Mouse (Mus musculus): ENCODE measurements around the gene Sh3d19. TPM values are rescaled to one million over a fixed set of nuclear protein-coding genes. Genes with fewer than 3 reads are reported as not detected.
"Not testable (repeated sequence)": the region's sequence is repeated elsewhere in the genome, so short reads cannot be mapped to it uniquely, and the experiment has no call there.

The Sh3d19 gene
- polyA plus RNA-seq, 1 experiment from 2014 or later: 12.1 TPM

DNA sequence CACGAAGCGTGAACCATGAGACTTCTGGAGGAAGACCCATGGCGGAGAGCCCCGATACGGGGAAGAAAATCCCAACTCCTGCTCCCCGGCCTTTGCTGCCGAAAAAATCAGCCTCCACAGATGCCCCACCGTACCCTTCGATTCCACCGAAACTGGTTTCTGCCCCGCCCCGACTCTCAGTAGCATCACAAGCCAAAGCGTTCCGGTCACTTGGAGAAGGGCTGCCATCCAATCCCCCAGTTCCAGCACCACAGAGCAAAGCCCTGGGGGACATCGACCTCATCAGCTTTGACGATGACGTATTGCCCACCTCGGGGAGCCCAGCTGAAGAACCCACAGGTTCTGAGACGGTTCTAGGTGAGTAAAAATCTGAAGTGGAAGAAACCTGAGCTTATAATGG lies 114.1 kb downstream of the Sh3d19 start:
- H3K4me2 ChIP-seq (replicated peaks; ENCODE audit: low read depth, low read length): no peak overlapping the region
- no peaks in the 10 kb centered on the region for H3K9me3 ChIP-seq (ENCODE audit: control insufficient read depth, low read length)
- 89% methylated on average over 19 of the region's 19 CpGs for WGBS
- no peak overlapping the region for H3K9ac ChIP-seq (ENCODE audit: low read depth, low read length)
- H3K36me3 ChIP-seq (ENCODE audit: control insufficient read depth, insufficient read depth, low read length): no peaks in the 10 kb centered on the region
- ATAC-seq (ENCODE audit: low FRiP score): no peak
- no peak overlapping the region for H3K4me3 ChIP-seq (ENCODE audit: low read depth, low read length)
- H3K27ac ChIP-seq (ENCODE audit: low read depth, low read length): no peak overlapping the region
- no peak for DNase-seq (ENCODE audit: low spot score)
- no peaks in the 10 kb centered on the region for H3K27me3 ChIP-seq (ENCODE audit: control insufficient read depth, insufficient read depth, low read length)
- H3K4me1 ChIP-seq (replicated peaks; ENCODE audit: control insufficient read depth, insufficient read depth, low read length): no peaks in the 10 kb centered on the region

- WGBS: 72% methylated on average over 3 of the region's 3 CpGs
- H3K9ac ChIP-seq (ENCODE audit: low read depth, low read length): no peak overlapping the region
- no peak for DNase-seq (ENCODE audit: low spot score)
- H3K27me3 ChIP-seq (ENCODE audit: control insufficient read depth, insufficient read depth, low read length): no peaks in the 10 kb centered on the region
- H3K36me3 ChIP-seq (ENCODE audit: control insufficient read depth, insufficient read depth, low read length): no peaks in the 10 kb centered on the region
- no peak overlapping the region for H3K27ac ChIP-seq (ENCODE audit: low read depth, low read length)
- H3K4me3 ChIP-seq (ENCODE audit: low read depth, low read length): no peak overlapping the region
- no peak for ATAC-seq (ENCODE audit: low FRiP score)
- H3K4me1 ChIP-seq (replicated peaks; ENCODE audit: control insufficient read depth, insufficient read depth, low read length): no peaks in the 10 kb centered on the region
- no peaks in the 10 kb centered on the region for H3K9me3 ChIP-seq (ENCODE audit: control insufficient read depth, low read length)
- H3K4me2 ChIP-seq (replicated peaks; ENCODE audit: low read depth, low read length): no peak overlapping the region
Observed at GRCm38 (mm10) chr3:86087872-86088271, 117.0 kb downstream of the Sh3d19 start.

- DNase-seq (ENCODE audit: low spot score) (peak; percentile 25), ATAC-seq (ENCODE audit: low FRiP score) (no peak)
- Histone ChIP-seq H3K36me3 (ENCODE audit: control insufficient read depth, insufficient read depth, low read length) (no peaks in the 10 kb centered on the region), H3K4me1 (replicated peaks; ENCODE audit: control insufficient read depth, insufficient read depth, low read length) (no peaks in the 10 kb centered on the region), H3K4me2 (replicated peaks; ENCODE audit: low read depth, low read length) (no peak overlapping the region), H3K9me3 (ENCODE audit: control insufficient read depth, low read length) (no peaks in the 10 kb centered on the region), H3K27me3 (ENCODE audit: control insufficient read depth, insufficient read depth, low read length) (no peaks in the 10 kb centered on the region), H3K4me3 (ENCODE audit: low read depth, low read length) (no peak overlapping the region), H3K9ac (ENCODE audit: low read depth, low read length) (no peak overlapping the region), H3K27ac (ENCODE audit: low read depth, low read length) (no peak overlapping the region)
- WGBS: 35% methylated on average over 6 of the region's 6 CpGs
Observed at GRCm38 (mm10) chr3:86093213-86093845, 122.4 kb downstream of the Sh3d19 start.

- 79% methylated on average over 5 of the region's 5 CpGs for WGBS
- Histone ChIP-seq H3K9me3 (ENCODE audit: control insufficient read depth, low read length) (no peaks in the 10 kb centered on the region), H3K27ac (ENCODE audit: low read depth, low read length) (no peak overlapping the region), H3K27me3 (ENCODE audit: control insufficient read depth, insufficient read depth, low read length) (no peaks in the 10 kb centered on the region), H3K9ac (ENCODE audit: low read depth, low read length) (no peak overlapping the region), H3K4me3 (ENCODE audit: low read depth, low read length) (no peak overlapping the region), H3K36me3 (ENCODE audit: control insufficient read depth, insufficient read depth, low read length) (no peaks in the 10 kb centered on the region), H3K4me1 (replicated peaks; ENCODE audit: control insufficient read depth, insufficient read depth, low read length) (no peaks in the 10 kb centered on the region), H3K4me2 (replicated peaks; ENCODE audit: low read depth, low read length) (no peak overlapping the region)
- DNase-seq (ENCODE audit: low spot score): no peak
- no peak for ATAC-seq (ENCODE audit: low FRiP score)
Observed at GRCm38 (mm10) chr3:86093907-86094306, 123.0 kb downstream of the Sh3d19 start.

DNA sequence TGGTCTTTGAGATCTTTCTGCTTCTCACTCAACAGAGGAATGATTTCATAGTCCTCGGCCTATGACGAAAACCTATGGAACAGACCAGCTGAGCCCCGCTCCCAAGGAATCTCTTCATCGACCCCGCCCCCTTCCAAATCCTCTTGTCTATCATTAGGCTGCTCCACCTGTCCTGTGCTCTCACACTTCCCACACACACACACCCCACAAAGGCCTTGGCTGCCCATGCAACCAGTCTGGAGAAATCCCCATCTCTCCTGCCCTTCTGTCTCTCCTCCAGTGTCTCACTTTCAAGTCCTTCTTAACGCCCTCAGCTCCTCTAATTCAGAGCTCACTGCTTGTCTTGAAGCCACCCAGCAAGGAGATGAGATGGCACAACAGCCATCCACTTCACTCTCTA lies 131.0 kb downstream of the Sh3d19 start:
- H3K4me2 ChIP-seq (replicated peaks; ENCODE audit: low read depth, low read length): no peak overlapping the region
- H3K9me3 ChIP-seq (ENCODE audit: control insufficient read depth, low read length): no peaks in the 10 kb centered on the region
- no peak overlapping the region for H3K9ac ChIP-seq (ENCODE audit: low read depth, low read length)
- no peak overlapping the region for H3K4me3 ChIP-seq (ENCODE audit: low read depth, low read length)
- 80% methylated on average over 6 of the region's 6 CpGs for WGBS
- no peaks in the 10 kb centered on the region for H3K36me3 ChIP-seq (ENCODE audit: control insufficient read depth, insufficient read depth, low read length)
- H3K27ac ChIP-seq (ENCODE audit: low read depth, low read length): no peak overlapping the region
- DNase-seq (ENCODE audit: low spot score): no peak
- no peaks in the 10 kb centered on the region for H3K4me1 ChIP-seq (replicated peaks; ENCODE audit: control insufficient read depth, insufficient read depth, low read length)
- no peak for ATAC-seq (ENCODE audit: low FRiP score)
- H3K27me3 ChIP-seq (ENCODE audit: control insufficient read depth, insufficient read depth, low read length): no peaks in the 10 kb centered on the region

- no peaks in the 10 kb centered on the region for H3K27me3 ChIP-seq (ENCODE audit: control insufficient read depth, insufficient read depth, low read length)
- H3K27ac ChIP-seq (ENCODE audit: low read depth, low read length): no peak overlapping the region
- WGBS: 86% methylated on average over 18 of the region's 18 CpGs
- no peak overlapping the region for H3K9ac ChIP-seq (ENCODE audit: low read depth, low read length)
- H3K4me3 ChIP-seq (ENCODE audit: low read depth, low read length): no peak overlapping the region
- DNase-seq (ENCODE audit: low spot score) (no peak), ATAC-seq (ENCODE audit: low FRiP score) (no peak)
- no peaks in the 10 kb centered on the region for H3K36me3 ChIP-seq (ENCODE audit: control insufficient read depth, insufficient read depth, low read length)
- H3K4me1 ChIP-seq (replicated peaks; ENCODE audit: control insufficient read depth, insufficient read depth, low read length): no peaks in the 10 kb centered on the region
- H3K4me2 ChIP-seq (replicated peaks; ENCODE audit: low read depth, low read length): no peak overlapping the region
- no peaks in the 10 kb centered on the region for H3K9me3 ChIP-seq (ENCODE audit: control insufficient read depth, low read length)
Observed at GRCm38 (mm10) chr3:86103449-86104291, 132.8 kb downstream of the Sh3d19 start.

DNA sequence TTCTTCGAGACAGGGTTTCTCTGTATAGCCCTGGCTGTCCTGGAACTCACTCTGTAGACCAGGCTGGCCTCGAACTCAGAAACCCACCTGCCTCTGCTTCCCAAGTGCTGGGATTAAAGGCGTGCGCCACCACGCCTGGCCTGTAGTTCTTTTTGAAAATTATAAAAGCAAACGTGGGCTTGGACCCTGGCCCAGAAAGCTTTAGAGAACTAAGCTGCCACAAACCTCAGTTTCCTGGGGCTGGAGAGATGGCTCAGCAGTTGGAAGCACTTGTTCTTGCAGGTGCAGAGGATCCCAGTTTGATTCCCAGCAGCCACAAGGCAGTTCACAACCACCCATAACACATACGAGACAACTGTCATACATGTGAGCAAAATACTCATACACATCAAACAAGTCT lies 133.5 kb downstream of the Sh3d19 start:
- 93% methylated on average over 7 of the region's 7 CpGs for WGBS

GRCm38 (mm10) chr3:86104909-86105308 lies 134.0 kb downstream of the Sh3d19 start:
- DNase-seq (ENCODE audit: low spot score): no peak
- Histone ChIP-seq H3K4me3 (ENCODE audit: low read depth, low read length) (no peak overlapping the region), H3K4me1 (replicated peaks; ENCODE audit: control insufficient read depth, insufficient read depth, low read length) (no peaks in the 10 kb centered on the region), H3K36me3 (ENCODE audit: control insufficient read depth, insufficient read depth, low read length) (no peaks in the 10 kb centered on the region), H3K9ac (ENCODE audit: low read depth, low read length) (no peak overlapping the region), H3K27ac (ENCODE audit: low read depth, low read length) (no peak overlapping the region), H3K4me2 (replicated peaks; ENCODE audit: low read depth, low read length) (no peak overlapping the region), H3K9me3 (ENCODE audit: control insufficient read depth, low read length) (no peaks in the 10 kb centered on the region), H3K27me3 (ENCODE audit: control insufficient read depth, insufficient read depth, low read length) (no peaks in the 10 kb centered on the region)
- WGBS: 89% methylated on average over 4 of the region's 4 CpGs
- no peak for ATAC-seq (ENCODE audit: low FRiP score)

More for the DNA sequence above, 133.5 kb downstream of the Sh3d19 start:
- not testable (repeated sequence) for ATAC-seq (ENCODE audit: low FRiP score); H3K27ac ChIP-seq (ENCODE audit: low read depth, low read length); H3K4me2 ChIP-seq (replicated peaks; ENCODE audit: low read depth, low read length); H3K4me3 ChIP-seq (ENCODE audit: low read depth, low read length); DNase-seq (ENCODE audit: low spot score); H3K36me3 ChIP-seq (ENCODE audit: control insufficient read depth, insufficient read depth, low read length); H3K9me3 ChIP-seq (ENCODE audit: control insufficient read depth, low read length); H3K27me3 ChIP-seq (ENCODE audit: control insufficient read depth, insufficient read depth, low read length); H3K4me1 ChIP-seq (replicated peaks; ENCODE audit: control insufficient read depth, insufficient read depth, low read length); H3K9ac ChIP-seq (ENCODE audit: low read depth, low read length)
